ENCODE assay signal across 23 mouse cellular contexts in genomic region chr6:33792604-33793003, GRCm38 (mm10).
DNase-seq lines count a peak whose midpoint lies in the region; ATAC-seq and TF ChIP-seq lines count a peak whose summit lies in the region.
"Had no signal": no experiment of that assay in that cellular context is flagged by ENCODE, and none has a peak within 500 bp of the region (broad histone marks: within the 10 kb centered on the region; RNA-seq: fewer than 3 reads in every experiment).

No protein-coding gene starts in this region.

- H3K9me3 ChIP-seq in limb, embryonic 14.5 days (ENCODE audit: control insufficient read depth, low read length) = no peaks in the 10 kb centered on the region
- no peaks in the 10 kb centered on the region for H3K9me3 ChIP-seq in limb, embryonic 10.5 days (replicated peaks)
- no peaks in the 10 kb centered on the region for H3K9me3 ChIP-seq in kidney, postnatal 0 days (replicated peaks; ENCODE audit: low read length)
- H3K9me3 ChIP-seq: embryonic facial prominence, embryonic 15.5 days; forebrain, embryonic 10.5 days; hindbrain, embryonic 13.5 days; limb, embryonic 15.5 days; liver, embryonic 15.5 days; midbrain, embryonic 10.5 days; neural tube, embryonic 12.5 days had no signal

- WGBS in limb, embryonic 14.5 days = 70% methylated on average over 2 of the region's 2 CpGs
- 76% methylated on average over 2 of the region's 2 CpGs for WGBS in limb, embryonic 10.5 days
- 68% methylated on average over 2 of the region's 2 CpGs for WGBS in kidney, postnatal 0 days

- no peaks in the 10 kb centered on the region for H3K36me3 ChIP-seq in limb, embryonic 14.5 days (ENCODE audit: control insufficient read depth, insufficient read depth, low read length)
- no peaks in the 10 kb centered on the region for H3K36me3 ChIP-seq in limb, embryonic 10.5 days
- no peaks in the 10 kb centered on the region for H3K36me3 ChIP-seq in kidney, postnatal 0 days (ENCODE audit: insufficient read depth, low read length)
- H3K36me3 ChIP-seq: embryonic facial prominence, embryonic 15.5 days; forebrain, embryonic 10.5 days; hindbrain, embryonic 13.5 days; limb, embryonic 15.5 days; liver, embryonic 15.5 days; midbrain, embryonic 10.5 days; neural tube, embryonic 12.5 days had no signal

- intact Hi-C loops in gastrocnemius, postnatal 14 days (cut with DNase I; ENCODE audit: low total_unique reads) = no loop called here

- no peaks in the 10 kb centered on the region for H3K27me3 ChIP-seq in limb, embryonic 14.5 days (ENCODE audit: control insufficient read depth, insufficient read depth, low read length)
- H3K27me3 ChIP-seq in limb, embryonic 10.5 days (ENCODE audit: low read depth, poor library complexity, severe bottlenecking) = no peaks in the 10 kb centered on the region
- no peaks in the 10 kb centered on the region for H3K27me3 ChIP-seq in kidney, postnatal 0 days (ENCODE audit: insufficient read depth, low read length)
- H3K27me3 ChIP-seq: embryonic facial prominence, embryonic 15.5 days; hindbrain, embryonic 13.5 days; limb, embryonic 15.5 days; liver, embryonic 15.5 days; neural tube, embryonic 12.5 days had no signal

- no peak for TF ChIP-seq CTCF in kidney, postnatal 0 days (IDR thresholded peaks at IDR 0.05; ENCODE audit: low read depth)

- no peak overlapping the region for H3K4me3 ChIP-seq in limb, embryonic 14.5 days (replicated peaks; ENCODE audit: low read length)
- H3K4me3 ChIP-seq in limb, embryonic 10.5 days = no peak overlapping the region
- no peak overlapping the region for H3K4me3 ChIP-seq in kidney, postnatal 0 days (replicated peaks; ENCODE audit: low read depth, low read length)
- H3K4me3 ChIP-seq: embryonic facial prominence, embryonic 15.5 days; forebrain, embryonic 10.5 days; hindbrain, embryonic 13.5 days; layer of hippocampus, adult 2 months; limb, embryonic 15.5 days; liver, embryonic 15.5 days; midbrain, embryonic 10.5 days; neural tube, embryonic 12.5 days had no signal

- no peak overlapping the region for H3K4me2 ChIP-seq in limb, embryonic 14.5 days (replicated peaks; ENCODE audit: low read depth, low read length, severe bottlenecking)
- no peak overlapping the region for H3K4me2 ChIP-seq in kidney, postnatal 0 days (ENCODE audit: low read length)
- H3K4me2 ChIP-seq: embryonic facial prominence, embryonic 15.5 days; heart, embryonic 11.5 days; hindbrain, embryonic 13.5 days; limb, embryonic 15.5 days; liver, embryonic 15.5 days; neural tube, embryonic 12.5 days had no signal

- DNase-seq in gastrocnemius, postnatal 14 days = peak; percentile 14
- no peak for DNase-seq in gastrocnemius, adult 8-10 months (ENCODE audit: low spot score in 2 of 2)
- DNase-seq in limb, embryonic 14.5 days (ENCODE audit: low spot score) = peak; percentile 3
- DNase-seq in limb, embryonic 10.5 days (ENCODE audit: low spot score) = no peak
- peak; percentile 16 for DNase-seq in kidney, postnatal 0 days (ENCODE audit: low spot score)
- DNase-seq in right cerebral cortex, postnatal 4 days = no peak
- DNase-seq in frontal cortex, postnatal 14 days (ENCODE audit: low spot score in 2 of 2) = no peak
- DNase-seq: cerebellum, adult 11-12 months; cerebellum, postnatal 14 days; embryo, embryonic 11 days; layer of hippocampus, postnatal 36 days; thymus, postnatal 14 days had no signal

- H3K27ac ChIP-seq in limb, embryonic 14.5 days (replicated peaks; ENCODE audit: low read depth, low read length) = no peak overlapping the region
- no peak overlapping the region for H3K27ac ChIP-seq in limb, embryonic 10.5 days
- H3K27ac ChIP-seq in kidney, postnatal 0 days = no peak overlapping the region
- H3K27ac ChIP-seq: embryonic facial prominence, embryonic 15.5 days; forebrain, embryonic 10.5 days; hindbrain, embryonic 13.5 days; layer of hippocampus, adult 2 months; limb, embryonic 15.5 days; liver, embryonic 15.5 days; macrophage; midbrain, embryonic 10.5 days; neural tube, embryonic 12.5 days had no signal

- H3K9ac ChIP-seq in limb, embryonic 14.5 days (ENCODE audit: low read depth, low read length, severe bottlenecking) = no peak overlapping the region
- no peak overlapping the region for H3K9ac ChIP-seq in kidney, postnatal 0 days (ENCODE audit: low read depth, low read length)
- H3K9ac ChIP-seq: embryonic facial prominence, embryonic 15.5 days; hindbrain, embryonic 13.5 days; limb, embryonic 15.5 days; liver, embryonic 15.5 days; neural tube, embryonic 12.5 days had no signal

- TF ChIP-seq POLR2A in limb, embryonic 14.5 days (IDR thresholded peaks at IDR 0.05; ENCODE audit: borderline replicate concordance, extremely low read depth, insufficient read depth, insufficient read length) = no peak

- H3K4me1 ChIP-seq in limb, embryonic 14.5 days (ENCODE audit: control insufficient read depth, insufficient read depth, low read length) = no peaks in the 10 kb centered on the region
- H3K4me1 ChIP-seq in limb, embryonic 10.5 days = 0 out of 2 replicates have a peak, but pooled peaks cover 5% of the 10 kb centered on the region
- no peaks in the 10 kb centered on the region for H3K4me1 ChIP-seq in kidney, postnatal 0 days (replicated peaks; ENCODE audit: insufficient read depth, low read length)
- H3K4me1 ChIP-seq: embryonic facial prominence, embryonic 15.5 days; limb, embryonic 15.5 days; liver, embryonic 15.5 days; midbrain, embryonic 10.5 days; neural tube, embryonic 12.5 days had no signal

- ATAC-seq in limb, embryonic 14.5 days (ENCODE audit: low FRiP score, low read depth) = no peak
- no peak for ATAC-seq in kidney, postnatal 0 days (replicated peaks; ENCODE audit: low FRiP score, low read depth)
- ATAC-seq: activated CD4-positive, CD25-positive, alpha-beta regulatory T cell, adult 4 months had no signal

Comparison
In these comparisons a context has a peak if more than half of its experiments do, and no peak if none do; other contexts are left out.
1. DNase-seq: peak in gastrocnemius, postnatal 14 days (single experiment), limb, embryonic 14.5 days (single experiment) and kidney, postnatal 0 days (single experiment); none in gastrocnemius, adult 8-10 months (0 of 2), limb, embryonic 10.5 days (single experiment), right cerebral cortex, postnatal 4 days (single experiment) and frontal cortex, postnatal 14 days (0 of 2).